Mouse (Mus musculus): ENCODE results near the gene Gm9964. TPM values are rescaled to one million over a fixed set of nuclear protein-coding genes. Genes with fewer than 3 reads are reported as not detected.

The Gm9964 gene
- not detected in 2 replicates for polyA plus RNA-seq (2012; rRNA removed)

DNA sequence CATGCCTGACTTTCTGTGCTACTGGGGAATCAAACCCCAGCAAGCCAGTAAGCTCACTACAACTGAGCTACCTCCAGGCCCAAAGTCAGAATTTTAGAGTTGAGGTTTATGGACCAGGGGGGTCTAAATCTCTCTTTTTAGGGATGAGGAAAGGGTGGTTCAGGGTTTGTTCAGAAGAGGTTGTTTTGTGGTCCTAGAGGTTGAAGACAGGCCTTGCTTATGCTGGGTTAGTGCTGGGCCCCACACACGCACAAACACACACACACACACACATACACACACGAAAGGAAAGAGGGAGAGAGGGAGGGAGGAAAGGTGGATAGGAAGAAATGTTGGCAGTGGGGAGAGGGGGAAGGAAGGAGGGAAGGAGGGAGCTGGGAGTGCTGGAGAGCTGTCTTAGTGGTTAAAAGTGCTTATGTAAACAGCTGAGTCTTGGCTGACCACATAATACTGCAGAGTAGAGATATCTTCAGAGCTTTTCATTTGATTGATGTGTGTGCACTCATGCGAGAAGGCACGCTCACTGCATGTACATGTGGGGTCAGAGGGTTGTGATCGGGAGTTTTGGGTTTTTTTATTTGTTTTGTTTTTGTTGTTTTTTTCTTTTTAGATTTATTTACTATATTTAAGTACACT, at the start of gene Gm9964:
Gene Gm9964 (minus strand): TSS at position 51 of the 636 bp plus-strand sequence.

DNA sequence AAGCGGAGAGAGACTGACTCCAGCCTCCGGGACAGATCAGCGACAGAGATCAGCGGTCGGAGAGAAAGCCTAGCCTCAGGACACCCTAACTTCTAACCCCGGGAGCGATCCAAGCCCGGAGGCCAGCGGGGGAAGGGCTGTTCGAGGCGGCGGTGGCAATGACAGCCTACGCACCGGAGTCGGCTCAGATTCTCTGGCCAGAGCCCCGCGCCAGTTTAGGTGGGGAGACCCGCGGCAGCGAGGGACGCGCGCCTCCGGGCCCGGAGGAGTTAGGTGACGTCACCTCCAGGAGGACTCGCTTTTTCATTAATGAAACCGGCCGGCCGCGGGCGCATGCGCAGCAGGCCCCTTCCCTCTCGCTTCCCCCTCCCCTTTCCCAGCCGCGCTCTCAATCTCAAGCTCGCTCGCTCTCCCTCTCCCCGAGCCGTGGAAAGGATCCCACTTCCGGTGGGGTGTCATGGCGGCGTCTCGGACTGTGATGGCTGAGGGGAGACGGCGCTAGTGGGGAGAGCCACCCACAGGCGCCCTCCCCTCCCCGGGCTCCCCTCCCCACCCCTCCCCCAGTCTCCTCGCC, 42.6 kb upstream of the Gm9964 start, which contains the start of gene Nf1:
Gene Nf1 (plus strand): TSS at position 460 of the 574 bp plus-strand sequence.

GRCm38 (mm10) chr11:79254391-79255098, 42.2 kb downstream of the Gm9964 start, which contains the start of gene Wsb1:
Gene Wsb1 (minus strand): TSS chr11:79254671.

Other genes with a start within 250 kb of the Gm9964 start
- 46.2 and 55.2 TPM in 2 replicates for gene Ksr1, start 150.5 kb downstream of the Gm9964 start, polyA plus RNA-seq (2012; rRNA removed)
- 73.9 and 109 TPM in 2 replicates for gene Wsb1, start 42.2 kb downstream of the Gm9964 start, polyA plus RNA-seq (2012; rRNA removed)
- 13.0 and 14.6 TPM in 2 replicates for gene Nf1, start 42.8 kb upstream of the Gm9964 start, polyA plus RNA-seq (2012; rRNA removed)
- gene Omg, start 207.2 kb upstream of the Gm9964 start, polyA plus RNA-seq (2012; rRNA removed), result 0.07 TPM in 1 of 2 replicates, not detected in the other
- 1.7 and 3.0 TPM in 2 replicates for gene Evi2b, start 226.9 kb upstream of the Gm9964 start, polyA plus RNA-seq (2012; rRNA removed)
- gene Evi2, start 233.7 kb upstream of the Gm9964 start, polyA plus RNA-seq (2012; rRNA removed), result 0.14 and 0.64 TPM in 2 replicates
- gene Evi2a, start 233.7 kb upstream of the Gm9964 start, polyA plus RNA-seq (2012; rRNA removed), result 4.7 and 7.8 TPM in 2 replicates

Data from ovary, adult 2 months (tissue).